Mouse (Mus musculus) heart, postnatal 0 days (tissue): Measurements from ENCODE around the gene Tff3.

Source experiments
- CTCF ChIP-seq: IDR thresholded peaks from 2 replicates; pipeline ENCODE4 v1.5.1; 2016; ENCODE audit warnings: antibody characterized with exemption, control low read depth, low read depth
- EP300 ChIP-seq: IDR thresholded peaks from 2 replicates; pipeline ENCODE4 v1.6.1; 2016; ENCODE audit warnings: antibody characterized with exemption, low read depth

GRCm38 (mm10) chr17:31142116-31142515 is 12.7 kb upstream of the Tff3 start:
- TF ChIP-seq CTCF (no peak), EP300 (no peak)
